Mouse (Mus musculus): Measurements from ENCODE around the gene Bicc1. TPM values are rescaled to one million over a fixed set of nuclear protein-coding genes. Genes with fewer than 3 reads are reported as not detected.

Gene Bicc1
- polyA plus RNA-seq, 1 experiment: 2.1 TPM

- WGBS: 64% methylated on average over 4 of the region's 4 CpGs
- no peak for DNase-seq (ENCODE audit: low read depth, low spot score)
Observed at GRCm38 (mm10) chr10:71169171-71169570, 9.7 kb upstream of the Bicc1 start.

- no peak for DNase-seq (ENCODE audit: low read depth, low spot score)
- WGBS: 92% methylated on average over 12 of the region's 12 CpGs
Observed at GRCm38 (mm10) chr10:71160449-71160848, 949 bp upstream of the Bicc1 start.

GRCm38 (mm10) chr10:71158940-71159675 is 392 bp downstream of the Bicc1 start:
- DNase-seq (ENCODE audit: low read depth, low spot score): no peak
- WGBS: under 1% methylated on average over 52 of the region's 65 CpGs

GRCm38 (mm10) chr10:71156569-71156968 is 2.9 kb downstream of the Bicc1 start:
- no peak for DNase-seq (ENCODE audit: low read depth, low spot score)
- WGBS: 59% methylated on average over 5 of the region's 5 CpGs

- WGBS: 97% methylated on average over 6 of the region's 6 CpGs
- DNase-seq (ENCODE audit: low read depth, low spot score): no peak
Observed at GRCm38 (mm10) chr10:71153610-71154009, 5.9 kb downstream of the Bicc1 start.

GRCm38 (mm10) chr10:71153138-71153537 is 6.4 kb downstream of the Bicc1 start:
- WGBS: 87% methylated on average over 1 of the region's 1 CpGs
- DNase-seq (ENCODE audit: low read depth, low spot score): no peak

- no peak for DNase-seq (ENCODE audit: low read depth, low spot score)
- 96% methylated on average over 2 of the region's 2 CpGs for WGBS
Observed at GRCm38 (mm10) chr10:71150486-71150885, 9.0 kb downstream of the Bicc1 start.

- no peak for DNase-seq (ENCODE audit: low read depth, low spot score)
- 69% methylated on average over 5 of the region's 5 CpGs for WGBS
Observed at GRCm38 (mm10) chr10:71148951-71149603, 10.4 kb downstream of the Bicc1 start.

- no peak for DNase-seq (ENCODE audit: low read depth, low spot score)
- 84% methylated on average over 9 of the region's 9 CpGs for WGBS
Observed at GRCm38 (mm10) chr10:71148226-71148625, 11.3 kb downstream of the Bicc1 start.

GRCm38 (mm10) chr10:71146681-71147615 is 12.6 kb downstream of the Bicc1 start:
- DNase-seq (ENCODE audit: low read depth, low spot score): no peak
- 53% methylated on average over 15 of the region's 15 CpGs for whole genome bisulfite sequencing

GRCm38 (mm10) chr10:71145801-71146200 is 13.7 kb downstream of the Bicc1 start:
- no peak for DNase-seq (ENCODE audit: low read depth, low spot score)
- WGBS: 61% methylated on average over 11 of the region's 11 CpGs

- 83% methylated on average over 4 of the region's 4 CpGs for WGBS
Observed at GRCm38 (mm10) chr10:71144191-71144590, 15.3 kb downstream of the Bicc1 start.

GRCm38 (mm10) chr10:71142568-71142967 is 16.9 kb downstream of the Bicc1 start:
- 86% methylated on average over 2 of the region's 2 CpGs for WGBS
- DNase-seq (ENCODE audit: low read depth, low spot score): no peak

More at GRCm38 (mm10) chr10:71144191-71144590, 15.3 kb downstream of the Bicc1 start:
- no peak for DNase-seq (ENCODE audit: low read depth, low spot score)

GRCm38 (mm10) chr10:71140281-71140845 is 19.1 kb downstream of the Bicc1 start:
- no peak for DNase-seq (ENCODE audit: low read depth, low spot score)
- WGBS: 91% methylated on average over 6 of the region's 6 CpGs

GRCm38 (mm10) chr10:71138852-71139197 is 20.7 kb downstream of the Bicc1 start:
- no peak for DNase-seq (ENCODE audit: low read depth, low spot score)
- WGBS: 88% methylated on average over 2 of the region's 2 CpGs

GRCm38 (mm10) chr10:71138132-71138851 is 21.2 kb downstream of the Bicc1 start:
- WGBS: 77% methylated on average over 14 of the region's 14 CpGs
- DNase-seq (ENCODE audit: low read depth, low spot score): no peak

GRCm38 (mm10) chr10:71137606-71138005 is 21.9 kb downstream of the Bicc1 start:
- DNase-seq (ENCODE audit: low read depth, low spot score): no peak
- 97% methylated on average over 9 of the region's 9 CpGs for WGBS

- WGBS: 73% methylated on average over 9 of the region's 9 CpGs
- no peak for DNase-seq (ENCODE audit: low read depth, low spot score)
Observed at GRCm38 (mm10) chr10:71131333-71131732, 28.2 kb downstream of the Bicc1 start.

- no peak for DNase-seq (ENCODE audit: low read depth, low spot score)
- WGBS: 70% methylated on average over 9 of the region's 9 CpGs
Observed at GRCm38 (mm10) chr10:71130261-71130660, 29.2 kb downstream of the Bicc1 start.

Data from large intestine, adult 2 months (tissue).